Mouse (Mus musculus): ENCODE measurements around the gene Trim52. TPM values are rescaled to one million over a fixed set of nuclear protein-coding genes. Genes with fewer than 3 reads are reported as not detected.
A peak's percentile ranks its signal among the peaks of the same experiment; 100 is the strongest.

Trim52 gene
- polyA plus RNA-seq (2015; fragmentation: Nextera tagmentation; extraction: Ambion mirVana) = not detected in 2 replicates

DNA sequence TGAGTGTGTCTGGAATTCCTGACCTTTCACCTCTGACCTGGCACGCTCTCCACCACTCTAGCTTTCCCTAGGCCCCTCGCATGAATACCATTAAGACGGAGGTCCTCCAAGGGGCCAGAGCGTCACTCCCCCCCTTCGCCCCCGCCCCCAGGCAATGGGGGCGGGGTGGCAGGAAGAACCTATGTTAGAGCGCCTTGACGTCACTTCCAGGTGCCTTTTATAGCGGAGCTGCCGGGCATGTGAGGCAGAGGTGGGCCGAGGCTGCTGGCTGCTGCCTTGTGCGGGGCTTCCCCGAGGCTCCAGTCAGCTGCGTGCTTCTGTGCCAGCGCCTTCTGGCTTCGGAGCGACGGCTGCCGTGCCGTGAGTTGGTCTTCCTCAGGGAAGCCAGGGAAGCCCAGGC is at the start of gene Trim52:
Trim52 (plus strand) TSS at position 219 of the 400 bp plus-strand sequence.
- Histone ChIP-seq H3K9me3 (no peaks in the 10 kb centered on the region), H3K4me3 (replicated peaks) (no peak within 1 kb of the TSS), H3K27ac (no peak within 1 kb of the TSS), H3K36me3 (no peaks in the 10 kb centered on the region), H3K4me1 (replicated peaks) (no peaks in the 10 kb centered on the region), H3K9ac (replicated peaks) (no peak within 1 kb of the TSS), H3K27me3 (no peaks in the 10 kb centered on the region), H3K4me2 (replicated peaks) (no peak within 1 kb of the TSS)
- no peak for ATAC-seq
- 97% methylated on average over 21 of the region's 21 CpGs for WGBS

DNA sequence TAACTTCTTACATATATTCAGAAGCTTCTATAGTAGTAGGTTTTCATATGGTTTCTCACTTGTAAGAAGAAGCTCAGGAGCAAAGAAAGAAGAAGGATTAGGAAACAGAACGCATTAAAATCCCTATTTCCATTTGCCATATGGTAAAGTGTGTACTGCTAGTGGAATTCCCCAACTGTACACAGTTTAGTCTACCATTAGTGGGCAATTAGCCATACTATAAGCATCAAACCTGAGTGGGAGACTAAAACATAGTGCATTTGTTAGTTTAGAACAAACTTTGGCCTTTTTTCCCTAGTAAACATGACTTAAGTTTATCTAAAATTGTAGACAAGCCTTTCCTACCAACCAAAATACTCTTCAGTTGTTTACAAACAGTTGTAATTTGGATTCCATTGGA is 33.4 kb upstream of the Trim52 start:
- Histone ChIP-seq H3K4me1 (replicated peaks) (no peaks in the 10 kb centered on the region), H3K9me3 (no peaks in the 10 kb centered on the region), H3K27me3 (no peaks in the 10 kb centered on the region), H3K4me3 (replicated peaks) (no peak overlapping the region), H3K27ac (no peak overlapping the region), H3K4me2 (replicated peaks) (no peak overlapping the region), H3K36me3 (no peaks in the 10 kb centered on the region), H3K9ac (replicated peaks) (no peak overlapping the region)
- ATAC-seq = no peak
- 73% methylated on average over 1 of the region's 1 CpGs for WGBS

DNA sequence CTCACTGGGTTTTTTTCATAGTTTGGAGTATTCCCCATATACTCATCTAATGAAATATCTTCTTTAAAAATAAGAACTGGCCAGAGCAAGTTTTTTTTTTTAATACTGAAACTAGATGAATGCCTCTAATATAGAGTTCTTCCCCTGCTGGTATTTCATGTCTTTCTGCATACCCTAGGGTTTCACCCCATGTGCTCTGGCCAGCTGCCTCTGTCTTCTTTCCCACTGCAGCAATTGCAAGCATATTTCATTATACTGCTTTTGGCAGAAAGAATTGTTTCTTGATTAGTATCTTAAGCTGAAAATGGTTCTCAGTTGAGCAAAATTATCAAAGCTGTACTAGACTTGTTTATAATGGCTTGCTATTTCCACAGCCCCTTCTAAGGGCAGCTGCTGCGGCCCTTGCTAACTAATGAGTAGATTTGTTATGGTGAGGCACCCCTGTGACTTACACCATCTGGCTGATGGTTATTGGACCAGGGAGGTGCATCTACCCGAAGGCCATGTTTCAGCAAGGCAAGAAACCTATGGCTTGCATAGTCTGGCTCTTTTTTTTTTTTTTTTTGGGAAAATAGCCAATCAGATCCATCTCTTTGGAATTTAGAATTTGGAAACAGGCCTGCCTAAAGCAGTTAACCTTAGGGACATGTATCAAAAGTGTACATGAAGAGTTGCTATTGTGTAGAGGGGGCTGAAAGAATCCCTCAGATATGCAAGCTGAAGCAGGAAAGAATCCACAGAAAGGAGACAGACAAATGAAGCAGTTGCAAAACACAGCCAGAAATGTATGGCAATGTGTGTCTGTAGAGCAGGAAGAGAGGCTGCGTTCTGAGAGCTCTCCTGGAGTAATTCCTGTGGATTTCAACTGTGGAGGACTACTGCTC is 30.6 kb upstream of the Trim52 start:
- no peak overlapping the region for H3K27ac ChIP-seq
- ATAC-seq = no peak
- no peaks in the 10 kb centered on the region for H3K27me3 ChIP-seq
- H3K9ac ChIP-seq (replicated peaks) = no peak overlapping the region
- no peaks in the 10 kb centered on the region for H3K4me1 ChIP-seq (replicated peaks)
- no peak overlapping the region for H3K4me3 ChIP-seq (replicated peaks)
- WGBS = 76% methylated on average over 3 of the region's 3 CpGs
- no peaks in the 10 kb centered on the region for H3K9me3 ChIP-seq
- H3K36me3 ChIP-seq = no peaks in the 10 kb centered on the region
- no peak overlapping the region for H3K4me2 ChIP-seq (replicated peaks)

DNA sequence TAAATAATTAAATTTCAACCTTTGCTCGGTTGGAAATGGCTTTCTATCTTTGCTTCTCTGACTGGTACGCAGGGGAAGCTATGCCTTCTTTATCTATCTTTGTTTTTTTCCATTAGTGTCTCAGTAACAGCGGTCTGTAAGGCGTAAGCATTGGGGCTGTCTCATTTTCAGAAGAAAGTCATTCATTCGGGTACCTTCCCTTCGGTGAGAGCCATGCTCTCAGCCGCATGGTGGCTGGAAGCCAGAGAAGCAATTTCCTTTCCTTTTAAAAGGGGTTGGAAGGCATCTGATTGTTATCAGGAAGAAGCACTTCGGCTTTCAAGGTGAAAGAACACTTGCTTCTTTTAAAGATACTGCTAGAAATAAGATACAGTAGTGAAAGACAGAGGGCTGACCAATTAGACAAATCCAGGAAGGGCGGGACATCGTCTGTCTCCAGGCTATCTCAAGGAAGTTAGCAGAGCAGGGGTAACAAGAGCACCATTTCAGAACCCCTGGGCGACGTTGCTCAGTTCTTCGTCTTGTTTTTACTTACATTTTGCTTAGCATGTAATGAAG is 17.4 kb upstream of the Trim52 start:
- H3K9me3 ChIP-seq = no peaks in the 10 kb centered on the region
- ATAC-seq = no peak
- no peak overlapping the region for H3K27ac ChIP-seq
- 82% methylated on average over 13 of the region's 13 CpGs for WGBS
- no peaks in the 10 kb centered on the region for H3K36me3 ChIP-seq
- H3K4me1 ChIP-seq (replicated peaks) = no peaks in the 10 kb centered on the region
- no peak overlapping the region for H3K4me3 ChIP-seq (replicated peaks)
- H3K27me3 ChIP-seq = no peaks in the 10 kb centered on the region
- H3K4me2 ChIP-seq (replicated peaks) = no peak overlapping the region
- no peak overlapping the region for H3K9ac ChIP-seq (replicated peaks)

DNA sequence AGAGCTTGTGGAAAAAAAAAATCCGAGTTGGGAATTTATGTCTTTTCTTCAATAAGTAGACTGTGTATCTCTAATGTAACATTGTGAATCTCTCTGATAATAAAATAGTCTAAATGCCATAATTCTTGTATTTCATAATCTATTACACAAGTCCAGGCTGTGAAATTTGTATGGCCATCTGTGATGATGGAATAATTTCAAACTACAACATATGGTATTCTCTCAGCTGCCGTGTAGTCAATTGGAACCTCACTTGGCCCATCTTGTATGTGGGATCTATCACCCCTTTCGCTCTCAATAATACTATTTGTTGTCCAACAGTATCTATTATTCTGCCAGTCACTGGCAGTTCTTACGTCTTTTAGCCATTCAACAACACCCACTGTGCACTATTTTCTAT is 9.2 kb upstream of the Trim52 start:
- 90% methylated on average over 4 of the region's 4 CpGs for WGBS
- Histone ChIP-seq H3K27ac (no peak overlapping the region), H3K4me1 (replicated peaks) (no peaks in the 10 kb centered on the region), H3K9me3 (no peaks in the 10 kb centered on the region), H3K9ac (replicated peaks) (no peak overlapping the region), H3K4me3 (replicated peaks) (no peak overlapping the region), H3K4me2 (replicated peaks) (no peak overlapping the region), H3K27me3 (no peaks in the 10 kb centered on the region), H3K36me3 (no peaks in the 10 kb centered on the region)
- no peak for ATAC-seq

DNA sequence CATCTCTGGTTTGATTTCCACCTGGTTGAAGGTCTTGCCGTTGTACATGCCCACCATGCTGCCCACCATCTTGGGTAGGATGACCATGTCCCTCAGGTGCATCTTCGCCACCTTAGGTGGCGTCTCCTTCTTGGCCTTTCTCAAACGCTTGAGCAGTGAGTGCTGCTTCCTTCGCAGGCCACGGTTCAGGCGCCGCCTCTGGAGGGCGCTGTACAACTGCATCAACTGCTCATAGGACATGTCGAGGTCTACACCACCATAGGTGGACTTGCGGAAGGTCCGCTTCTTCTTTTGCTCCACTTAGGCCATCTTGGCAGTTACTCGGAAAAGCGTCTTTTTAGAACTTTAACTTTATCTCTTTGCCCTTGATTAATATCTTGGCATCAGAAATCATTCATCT is 5.1 kb upstream of the Trim52 start:
- Histone ChIP-seq H3K9me3 (no peaks in the 10 kb centered on the region), H3K27me3 (no peaks in the 10 kb centered on the region), H3K36me3 (no peaks in the 10 kb centered on the region), H3K4me1 (replicated peaks) (no peaks in the 10 kb centered on the region), H3K4me3 (replicated peaks) (no peak overlapping the region), H3K9ac (replicated peaks) (no peak overlapping the region), H3K4me2 (replicated peaks) (no peak overlapping the region), H3K27ac (no peak overlapping the region)
- 94% methylated on average over 14 of the region's 14 CpGs for WGBS
- no peak for ATAC-seq

DNA sequence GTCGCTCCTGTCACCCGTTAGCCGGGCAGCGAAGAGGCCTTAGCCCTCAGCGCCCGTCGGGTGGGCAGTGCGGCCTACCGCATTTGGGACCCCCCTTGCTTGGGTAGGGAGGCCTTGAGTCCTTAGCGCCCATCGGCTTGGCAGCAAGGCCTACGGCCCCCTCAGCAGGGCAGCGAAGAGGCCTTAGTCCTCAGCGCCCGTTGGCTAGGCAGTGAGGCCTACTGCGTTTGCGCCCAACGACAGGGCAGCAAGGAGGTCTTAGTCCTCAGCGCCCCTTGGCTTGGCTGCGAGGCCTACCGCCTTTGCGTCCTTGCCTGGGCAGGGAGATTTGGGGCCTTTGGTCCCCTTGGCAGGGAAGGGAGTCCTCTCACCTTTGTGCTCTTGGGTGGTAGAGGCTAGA is 427 bp downstream of the Trim52 start:
- WGBS = 96% methylated on average over 22 of the region's 22 CpGs
- Histone ChIP-seq H3K9me3 (no peaks in the 10 kb centered on the region), H3K9ac (replicated peaks) (no peak overlapping the region), H3K4me3 (replicated peaks) (no peak overlapping the region), H3K4me2 (replicated peaks) (no peak overlapping the region), H3K4me1 (replicated peaks) (no peaks in the 10 kb centered on the region), H3K27ac (no peak overlapping the region), H3K36me3 (no peaks in the 10 kb centered on the region), H3K27me3 (no peaks in the 10 kb centered on the region)
- ATAC-seq = 0 out of 2 replicates have a peak, but pooled peaks have one; percentile 6

DNA sequence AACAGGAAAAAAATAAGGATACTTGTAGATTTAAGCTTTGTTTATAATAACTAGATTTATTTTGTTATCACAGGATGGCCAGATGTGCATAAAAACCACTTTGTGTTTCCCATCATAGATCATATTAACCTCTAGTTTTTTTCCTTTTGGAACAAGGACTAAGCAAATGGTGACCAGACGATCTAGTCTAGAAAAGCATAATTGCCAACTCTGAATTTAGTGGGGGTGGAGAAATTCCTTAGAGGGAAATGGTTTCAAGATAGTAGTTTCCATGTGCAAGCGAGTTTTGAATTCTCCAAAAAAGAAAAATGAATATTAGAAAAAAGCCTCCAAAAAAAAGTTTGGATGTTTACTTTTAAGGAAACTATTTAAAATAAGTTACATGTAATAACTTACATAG is 13.4 kb downstream of the Trim52 start:
- no peak for ATAC-seq

DNA sequence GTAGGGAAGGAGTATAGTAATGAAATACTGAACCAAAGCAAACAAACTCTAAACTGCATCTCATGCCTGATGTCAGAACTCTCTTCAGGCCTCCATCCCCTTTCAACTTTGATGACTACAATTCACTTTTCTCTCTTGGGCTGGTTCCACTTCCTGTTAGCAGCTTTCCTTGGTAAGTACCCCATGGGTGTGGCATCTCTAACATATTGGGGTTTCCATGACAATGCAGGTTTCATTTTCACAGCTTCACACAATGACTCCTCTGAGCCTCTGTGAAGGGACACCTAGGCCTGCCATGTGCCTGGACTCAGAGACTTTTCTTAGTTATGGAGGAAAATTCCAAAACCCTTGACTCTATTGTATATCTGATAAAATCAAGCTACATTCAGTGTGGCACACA is 30.3 kb downstream of the Trim52 start:
- Histone ChIP-seq H3K9me3 (no peaks in the 10 kb centered on the region), H3K4me1 (replicated peaks) (no peaks in the 10 kb centered on the region), H3K27me3 (no peaks in the 10 kb centered on the region), H3K36me3 (no peaks in the 10 kb centered on the region), H3K4me2 (replicated peaks) (no peak overlapping the region), H3K9ac (replicated peaks) (no peak overlapping the region), H3K4me3 (replicated peaks) (no peak overlapping the region), H3K27ac (no peak overlapping the region)
- no peak for ATAC-seq

More for the DNA sequence above, 13.4 kb downstream of the Trim52 start:
- Histone ChIP-seq H3K9me3 (no peaks in the 10 kb centered on the region), H3K36me3 (no peaks in the 10 kb centered on the region), H3K27ac (no peak overlapping the region), H3K4me2 (replicated peaks) (no peak overlapping the region), H3K4me3 (replicated peaks) (no peak overlapping the region), H3K27me3 (no peaks in the 10 kb centered on the region), H3K4me1 (replicated peaks) (no peaks in the 10 kb centered on the region), H3K9ac (replicated peaks) (no peak overlapping the region)
- 93% methylated on average over 2 of the region's 2 CpGs for WGBS

DNA sequence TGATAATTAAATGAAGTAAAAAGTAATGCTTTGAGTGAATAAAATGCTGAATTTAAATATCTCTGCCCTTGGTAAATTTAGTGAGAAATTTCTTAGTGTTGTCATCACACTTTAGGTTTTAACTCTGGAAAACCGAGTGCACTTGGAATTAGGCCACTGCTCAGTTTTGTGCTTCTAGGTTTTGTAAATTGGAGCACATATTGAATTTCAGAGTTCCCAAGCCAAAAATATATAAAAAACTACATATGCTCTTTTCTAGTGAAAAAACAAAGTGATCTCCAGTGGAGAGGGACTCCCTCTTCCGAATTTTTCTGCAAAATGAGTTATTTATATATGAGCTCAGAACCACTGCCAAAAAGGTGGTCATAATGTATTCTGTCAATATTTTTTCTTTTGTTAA is 45.2 kb downstream of the Trim52 start:
- Histone ChIP-seq H3K27ac (no peak overlapping the region), H3K9me3 (no peaks in the 10 kb centered on the region), H3K4me1 (replicated peaks) (no peaks in the 10 kb centered on the region), H3K4me3 (replicated peaks) (no peak overlapping the region), H3K9ac (replicated peaks) (no peak overlapping the region), H3K36me3 (no peaks in the 10 kb centered on the region), H3K4me2 (replicated peaks) (no peak overlapping the region), H3K27me3 (no peaks in the 10 kb centered on the region)
- no peak for ATAC-seq
- 78% methylated on average over 2 of the region's 2 CpGs for WGBS

DNA sequence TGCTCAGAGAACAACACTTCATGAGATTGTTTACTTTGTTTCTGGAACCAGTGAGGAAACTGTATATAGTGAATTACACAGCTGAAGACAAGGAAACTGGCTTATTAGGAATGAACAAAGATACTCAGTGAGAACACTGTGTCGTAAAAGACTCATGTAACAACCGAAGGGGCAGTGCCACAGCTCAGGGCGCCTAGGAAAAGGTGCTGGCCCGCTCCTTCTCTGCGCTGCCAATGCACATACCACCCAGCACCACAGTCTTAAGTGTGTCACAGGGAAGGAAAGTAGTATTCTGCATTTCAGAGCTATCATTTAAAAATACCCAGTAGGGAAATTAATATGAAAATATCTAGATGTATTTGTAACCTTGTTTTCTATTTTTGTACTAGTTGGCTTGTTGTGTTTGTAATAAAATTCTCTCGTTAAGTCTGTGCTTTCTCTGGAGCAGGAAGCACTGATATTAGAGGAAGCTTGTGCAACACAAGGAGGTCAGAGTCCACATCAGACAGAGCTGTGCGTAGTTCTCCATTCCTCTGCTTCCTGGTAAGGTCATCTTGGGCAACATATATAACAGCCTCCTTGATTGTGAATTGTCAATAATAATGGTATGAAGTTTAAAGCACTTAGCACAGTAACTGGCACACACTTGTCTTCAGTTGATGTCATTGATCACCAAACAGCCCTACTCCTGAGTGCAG is 49.0 kb downstream of the Trim52 start:
- no peak overlapping the region for H3K4me2 ChIP-seq (replicated peaks)
- no peak overlapping the region for H3K4me3 ChIP-seq (replicated peaks)
- no peaks in the 10 kb centered on the region for H3K4me1 ChIP-seq (replicated peaks)
- WGBS = 88% methylated on average over 7 of the region's 7 CpGs
- no peak overlapping the region for H3K27ac ChIP-seq
- no peaks in the 10 kb centered on the region for H3K9me3 ChIP-seq
- no peaks in the 10 kb centered on the region for H3K36me3 ChIP-seq
- no peak for ATAC-seq
- no peak overlapping the region for H3K9ac ChIP-seq (replicated peaks)
- H3K27me3 ChIP-seq = no peaks in the 10 kb centered on the region

DNA sequence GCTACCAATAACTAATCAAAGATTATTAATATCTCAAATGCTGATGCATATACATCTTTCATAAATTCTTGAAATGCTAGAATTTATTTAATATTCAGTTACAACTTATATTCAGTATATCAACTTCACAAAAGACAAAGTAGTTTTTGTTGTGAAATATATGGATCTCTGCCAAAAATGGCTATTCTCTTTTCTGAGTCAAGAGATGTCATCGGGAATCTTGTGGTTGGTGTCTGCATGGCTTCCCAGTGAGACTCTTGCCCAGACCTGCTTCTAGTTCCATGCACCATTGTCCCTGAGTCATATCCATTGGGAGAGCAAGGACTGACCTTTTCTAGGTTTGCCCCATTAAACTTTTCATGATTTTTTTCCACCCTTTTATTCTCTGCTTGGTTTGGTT is 50.5 kb downstream of the Trim52 start:
- H3K9ac ChIP-seq (replicated peaks) = no peak overlapping the region
- H3K36me3 ChIP-seq = no peaks in the 10 kb centered on the region
- no peak overlapping the region for H3K4me3 ChIP-seq (replicated peaks)
- no peaks in the 10 kb centered on the region for H3K9me3 ChIP-seq
- H3K4me1 ChIP-seq (replicated peaks) = no peaks in the 10 kb centered on the region
- no peak overlapping the region for H3K27ac ChIP-seq
- H3K4me2 ChIP-seq (replicated peaks) = no peak overlapping the region
- no peak for ATAC-seq
- WGBS = 87% methylated on average over 1 of the region's 1 CpGs
- no peaks in the 10 kb centered on the region for H3K27me3 ChIP-seq

All from midbrain, embryonic 13.5 days (tissue).